Mouse (Mus musculus) hindbrain, postnatal 0 days (tissue): Measurements from ENCODE around the gene Ptcd2. TPM values are rescaled to one million over a fixed set of nuclear protein-coding genes. Genes with fewer than 3 reads are reported as not detected.

Source experiments
- ATAC-seq: fragments of 200-750 bp; cut with Nextera tagmentation; 2 replicates; pipeline ENCODE4 v1.8.0; 2017; ENCODE audit warnings: mild to moderate bottlenecking, moderate TSS enrichment, moderate library complexity
- DNase-seq: peaks from one replicate; pipeline ENCODE4 v3.0.0-alpha.2; 2015; ENCODE audit warnings: low spot score
- H3K27ac ChIP-seq: fragments of 300-500 bp; sonication (generic); 2 replicates; pipeline ENCODE4 v1.5.1; 2014; ENCODE audit warnings: mild to moderate bottlenecking
- H3K27me3 ChIP-seq: fragments of 300-500 bp; sonication (generic); 2 replicates; pipeline ENCODE4 v1.6.1; 2014; ENCODE audit warnings: low read length, mixed read lengths; ENCODE audit not compliant: insufficient read depth
- H3K36me3 ChIP-seq: fragments of 300-500 bp; sonication (generic); 2 replicates; pipeline ENCODE4 v1.6.1; 2014; ENCODE audit warnings: low read length, mixed read lengths; ENCODE audit not compliant: insufficient read depth
- H3K4me1 ChIP-seq: fragments of 300-500 bp; sonication (generic); 2 replicates; pipeline ENCODE4 v1.6.1; 2014; ENCODE audit warnings: antibody characterized with exemption, low read length, mixed read lengths; ENCODE audit not compliant: insufficient read depth
- H3K4me2 ChIP-seq: fragments of 300-500 bp; sonication (generic); 2 replicates; pipeline ENCODE4 v1.6.1; 2014; ENCODE audit warnings: low read depth, mild to moderate bottlenecking, low read length, moderate library complexity, mixed read lengths
- H3K4me3 ChIP-seq: fragments of 300-500 bp; sonication (generic); 2 replicates; pipeline ENCODE4 v1.5.1; 2014; ENCODE audit warnings: low read length
- H3K9ac ChIP-seq: fragments of 300-500 bp; sonication (generic); replicated peaks from 2 replicates; pipeline ENCODE4 v1.6.1; 2014; ENCODE audit warnings: mild to moderate bottlenecking, low read length, moderate library complexity, mixed read lengths
- H3K9me3 ChIP-seq: fragments of 300-500 bp; sonication (generic); 2 replicates; pipeline ENCODE4 v1.6.1; 2016; ENCODE audit warnings: low read length, mixed read lengths
- CTCF ChIP-seq: IDR thresholded peaks from 2 replicates; pipeline ENCODE4 v1.5.1; 2016; ENCODE audit warnings: antibody characterized with exemption, control low read depth, low read depth
- WGBS: fragments of 180-500 bp; shearing (Covaris S2); extraction: QIAGEN DNeasy Blood & Tissue Kit; methylation state at CpG from one replicate; pipeline ENCODE4 v1.1.7; 2014; 5-methylcytosine and 5-hydroxymethylcytosine counted together
- polyA plus RNA-seq: library from polyadenylated mRNA; unstranded; fragments of >200 nt; fragmentation: Nextera tagmentation; extraction: Ambion mirVana; gene quantifications from 2 replicates; pipeline ENCODE4 v1.2.1, GENCODE M21; 2015
- total RNA-seq: library from RNA; depleted of rRNA; stranded (reverse); fragments of >200 nt; gene quantifications from 2 replicates; pipeline ENCODE4 v1.2.3, GENCODE M21; 2014

Gene Ptcd2
- total and polyA plus RNA-seq, 2 experiments from 2014 or later = 38.2 to 51.2 TPM

GRCm38 (mm10) chr13:99371285-99371684 lies 26.8 kb upstream of the Ptcd2 start:
- Histone ChIP-seq H3K27ac (no peak overlapping the region), H3K9me3 (no peaks in the 10 kb centered on the region), H3K36me3 (no peaks in the 10 kb centered on the region), H3K27me3 (no peaks in the 10 kb centered on the region), H3K4me2 (no peak overlapping the region), H3K4me1 (no peaks in the 10 kb centered on the region), H3K9ac (no peak overlapping the region), H3K4me3 (no peak overlapping the region)
- DNase-seq (no peak), ATAC-seq (no peak)
- 88% methylated on average over 5 of the region's 5 CpGs for WGBS
- no peak for TF ChIP-seq CTCF

- Histone ChIP-seq H3K27me3 (no peaks in the 10 kb centered on the region), H3K9me3 (no peaks in the 10 kb centered on the region), H3K4me1 (no peaks in the 10 kb centered on the region), H3K9ac (no peak overlapping the region), H3K4me3 (no peak overlapping the region), H3K36me3 (0 out of 2 replicates have a peak, but pooled peaks cover 1% of the 10 kb centered on the region), H3K27ac (peak overlapping the region; percentile 32; the same call in 1 of the 2 replicates), H3K4me2 (no peak overlapping the region)
- DNase-seq (peak; percentile 67), ATAC-seq (peak; percentile 68; the same call in 1 of the 2 replicates)
- 40% methylated on average over 12 of the region's 12 CpGs for WGBS
- no peak for TF ChIP-seq CTCF
Measured at GRCm38 (mm10) chr13:99369103-99369502, 24.6 kb upstream of the Ptcd2 start.

GRCm38 (mm10) chr13:99367554-99368174 lies 23.2 kb upstream of the Ptcd2 start:
- no peak for ATAC-seq

DNA sequence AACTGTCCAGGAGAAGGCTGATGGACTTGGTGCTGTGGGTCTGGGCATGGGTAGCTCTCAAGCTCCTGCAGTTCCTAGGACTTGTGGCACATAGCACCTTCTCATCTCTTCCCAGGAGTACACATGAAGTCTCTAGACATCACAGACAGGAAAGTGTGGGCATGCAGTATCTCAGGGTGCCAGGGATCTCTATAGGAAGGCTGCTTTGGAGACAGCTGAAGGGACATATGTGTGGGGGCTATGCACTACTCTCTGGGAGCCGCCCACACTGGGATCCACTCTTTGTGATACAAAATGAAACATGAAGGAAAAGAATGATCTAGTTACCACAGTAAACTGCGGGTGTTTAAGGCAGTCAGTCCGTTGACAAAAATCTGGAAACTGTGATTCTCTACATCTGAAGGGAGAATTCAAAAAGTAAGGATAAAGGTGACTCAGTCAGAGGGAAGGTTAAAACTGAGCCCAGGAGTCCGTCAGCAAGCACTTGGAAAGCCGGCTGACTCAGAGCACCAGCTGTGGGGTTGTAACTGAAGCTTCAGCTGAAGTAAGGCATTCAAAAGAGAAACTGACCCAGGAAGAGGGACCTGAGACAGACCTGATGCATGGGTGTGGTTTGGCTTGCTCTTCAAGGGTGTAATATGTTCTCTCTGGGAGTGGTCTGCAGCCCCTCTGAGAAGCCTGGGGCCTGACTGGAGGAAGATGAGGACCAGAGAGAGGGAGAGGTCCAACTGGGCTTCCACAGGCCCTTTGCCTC lies 22.1 kb upstream of the Ptcd2 start:
- Histone ChIP-seq H3K36me3 (0 out of 2 replicates have a peak, but pooled peaks cover 3% of the 10 kb centered on the region), H3K27me3 (no peaks in the 10 kb centered on the region), H3K4me2 (no peak overlapping the region), H3K4me1 (no peaks in the 10 kb centered on the region), H3K27ac (no peak overlapping the region), H3K4me3 (no peak overlapping the region), H3K9me3 (no peaks in the 10 kb centered on the region), H3K9ac (no peak overlapping the region)
- TF ChIP-seq CTCF = no peak
- no peak for ATAC-seq
- no peak for DNase-seq
- 90% methylated on average over 5 of the region's 5 CpGs for WGBS

More at GRCm38 (mm10) chr13:99367554-99368174, 23.2 kb upstream of the Ptcd2 start:
- no peak for TF ChIP-seq CTCF
- Histone ChIP-seq H3K9me3 (no peaks in the 10 kb centered on the region), H3K27ac (no peak overlapping the region), H3K36me3 (0 out of 2 replicates have a peak, but pooled peaks cover 3% of the 10 kb centered on the region), H3K9ac (no peak overlapping the region), H3K4me1 (no peaks in the 10 kb centered on the region), H3K4me3 (no peak overlapping the region), H3K27me3 (no peaks in the 10 kb centered on the region), H3K4me2 (no peak overlapping the region)
- 64% methylated on average over 12 of the region's 12 CpGs for WGBS
- peak; percentile 38 for DNase-seq

- H3K4me2 ChIP-seq = no peak overlapping the region
- peak; percentile 58 for DNase-seq
- no peak for ATAC-seq
- H3K27ac ChIP-seq = no peak overlapping the region
- no peak overlapping the region for H3K4me3 ChIP-seq
- no peaks in the 10 kb centered on the region for H3K4me1 ChIP-seq
- no peak for TF ChIP-seq CTCF
- 28% methylated on average over 4 of the region's 4 CpGs for WGBS
- no peak overlapping the region for H3K9ac ChIP-seq
- no peaks in the 10 kb centered on the region for H3K27me3 ChIP-seq
- H3K9me3 ChIP-seq = no peaks in the 10 kb centered on the region
- 0 out of 2 replicates have a peak, but pooled peaks cover 3% of the 10 kb centered on the region for H3K36me3 ChIP-seq
Measured at GRCm38 (mm10) chr13:99363866-99364265, 19.4 kb upstream of the Ptcd2 start.

- H3K27ac ChIP-seq = no peak overlapping the region
- ATAC-seq = peak; percentile 94
Measured at GRCm38 (mm10) chr13:99358921-99359320, 14.4 kb upstream of the Ptcd2 start.

More at GRCm38 (mm10) chr13:99358921-99359320, 14.4 kb upstream of the Ptcd2 start:
- peak; percentile 78 for DNase-seq
- TF ChIP-seq CTCF = no peak
- WGBS = 55% methylated on average over 14 of the region's 14 CpGs
- Histone ChIP-seq H3K9me3 (no peaks in the 10 kb centered on the region), H3K4me3 (no peak overlapping the region), H3K4me1 (no peaks in the 10 kb centered on the region), H3K36me3 (no peaks in the 10 kb centered on the region), H3K9ac (no peak overlapping the region), H3K4me2 (no peak overlapping the region), H3K27me3 (no peaks in the 10 kb centered on the region)
